Mouse (Mus musculus): ENCODE data around the gene Cass4.
A peak's percentile ranks its signal among the peaks of the same experiment; 100 is the strongest.

DNA sequence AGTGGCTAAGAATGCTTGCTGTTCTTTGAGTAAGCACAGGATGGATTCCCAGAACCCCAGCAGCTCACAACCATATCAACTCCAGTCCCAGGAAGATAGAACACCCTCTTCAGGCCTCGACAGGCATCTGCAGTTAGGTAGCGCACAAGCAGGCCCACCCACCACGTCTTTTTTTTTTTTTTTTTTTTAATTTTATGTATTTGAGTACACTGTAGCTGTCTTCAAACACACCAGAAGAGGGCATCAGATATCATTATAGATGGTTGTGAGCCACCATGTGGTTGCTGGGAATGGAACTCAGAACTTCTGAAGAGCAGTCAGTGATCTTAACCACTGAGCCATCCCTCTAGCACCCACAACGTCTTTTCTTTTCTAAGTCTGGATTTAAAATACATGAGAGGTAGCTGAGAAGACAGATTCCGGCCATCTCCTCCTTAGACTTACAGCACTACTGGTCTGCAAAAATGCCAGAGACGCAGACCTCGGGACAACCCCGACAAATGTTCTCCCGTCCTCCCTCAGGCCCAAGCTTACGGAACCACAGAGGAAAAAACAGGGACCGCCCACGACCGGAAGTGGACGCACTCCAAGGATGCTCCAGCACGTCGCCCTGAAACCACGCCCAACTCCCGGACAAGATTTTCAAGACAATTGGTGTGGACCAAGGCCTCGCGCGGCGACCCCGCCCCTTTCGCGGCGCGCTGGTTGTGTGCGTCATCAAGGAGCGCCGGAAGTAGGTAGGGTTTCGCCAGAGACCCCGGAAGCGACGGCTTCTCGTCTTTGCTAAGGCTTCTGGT, 46.4 kb downstream of the Cass4 start, which contains the start of gene Rtf2:
- TF ChIP-seq TCF12 (IDR thresholded peaks at IDR 0.05; ENCODE audit: low read depth, low read length) = peak; percentile 66
- TF ChIP-seq POLR2AphosphoS2 (IDR thresholded peaks at IDR 0.05; ENCODE audit: low read depth, low read length) = peak; percentile 75
- peak in 1 of 2 experiments; percentile 49; a peak in 2 of 4 replicates for TF ChIP-seq CTCF (conservative IDR thresholded peaks at IDR 0.05 in 1 of 2, IDR thresholded peaks at IDR 0.05 in 1 of 2; ENCODE audit: low read depth in 2 of 2, low read length in 2 of 2)
- peak; percentile 79 for TF ChIP-seq POLR2A (IDR thresholded peaks at IDR 0.05; ENCODE audit: low read depth, low read length)
- TF ChIP-seq MEF2A (IDR thresholded peaks at IDR 0.05; ENCODE audit: borderline replicate concordance, low read depth, low read length) = 0 out of 2 replicates have a peak, but pooled peaks have one; percentile 26
- peak; percentile 99 for TF ChIP-seq SIN3A (IDR thresholded peaks at IDR 0.05; ENCODE audit: low read length)
- no peak for TF ChIP-seq EP300 (IDR thresholded peaks at IDR 0.05; ENCODE audit: low read length)
- TF ChIP-seq ZMIZ1 (IDR thresholded peaks at IDR 0.05; ENCODE audit: low read depth, low read length) = peak; percentile 67
- no peak for TF ChIP-seq MAFK (IDR thresholded peaks at IDR 0.05; ENCODE audit: insufficient replicate concordance, low read length)
- peak; percentile 72; the same call in 1 of the 2 replicates for TF ChIP-seq MXI1 (IDR thresholded peaks at IDR 0.05; ENCODE audit: low read depth, low read length)

Measured in CH12.LX (cell line).